Mouse (Mus musculus) stomach, embryonic 15.5 days (tissue): ENCODE measurements around the gene Syt5. TPM values are rescaled to one million over a fixed set of nuclear protein-coding genes. Genes with fewer than 3 reads are reported as not detected.
A peak's percentile ranks its signal among the peaks of the same experiment; 100 is the strongest.
"Not testable (repeated sequence)": the region's sequence is repeated elsewhere in the genome, so short reads cannot be mapped to it uniquely, and the experiment has no call there.

ENCODE experiments used
- ATAC-seq: fragments of 200-750 bp; cut with Nextera tagmentation; 2 replicates; pipeline ENCODE4 v1.8.0; 2017; ENCODE audit warnings: low read depth, moderate number of reproducible peaks, moderate TSS enrichment; ENCODE audit not compliant: insufficient read depth, low FRiP score
- H3K27ac ChIP-seq: fragments of 300-500 bp; sonication (generic); 2 replicates; pipeline ENCODE4 v1.5.1; 2015; ENCODE audit warnings: mild to moderate bottlenecking, inconsistent platforms
- H3K27me3 ChIP-seq: fragments of 300-500 bp; sonication (generic); replicated peaks from 2 replicates; pipeline ENCODE4 v1.6.1; 2015; ENCODE audit warnings: inconsistent platforms
- H3K36me3 ChIP-seq: fragments of 300-500 bp; sonication (generic); 2 replicates; pipeline ENCODE4 v1.6.1; 2015; ENCODE audit warnings: inconsistent platforms
- H3K4me1 ChIP-seq: fragments of 300-500 bp; sonication (generic); 2 replicates; pipeline ENCODE4 v1.6.1; 2015; ENCODE audit warnings: inconsistent platforms
- H3K4me2 ChIP-seq: fragments of 300-500 bp; sonication (generic); 2 replicates; pipeline ENCODE4 v1.6.1; 2015; ENCODE audit warnings: mild to moderate bottlenecking, inconsistent platforms
- H3K4me3 ChIP-seq: fragments of 300-500 bp; sonication (generic); replicated peaks from 2 replicates; pipeline ENCODE4 v1.5.1; 2015; ENCODE audit warnings: inconsistent platforms
- H3K9ac ChIP-seq: fragments of 300-500 bp; sonication (generic); 2 replicates; pipeline ENCODE4 v1.6.1; 2015; ENCODE audit warnings: inconsistent platforms
- H3K9me3 ChIP-seq: fragments of 300-500 bp; sonication (generic); 2 replicates; pipeline ENCODE4 v1.6.1; 2016; ENCODE audit warnings: inconsistent platforms
- WGBS: fragments of 180-500 bp; shearing (Covaris S2); methylation state at CpG from one replicate; pipeline ENCODE4 v1.1.7; 2015; 5-methylcytosine and 5-hydroxymethylcytosine counted together
- polyA plus RNA-seq: library from polyadenylated mRNA; unstranded; fragments of >200 nt; fragmentation: Nextera tagmentation; extraction: Ambion mirVana; gene quantifications from 2 replicates; pipeline ENCODE4 v1.2.1, GENCODE M21; 2015

Syt5 gene
- polyA plus RNA-seq, 1 experiment from 2014 or later = 7.4 TPM

DNA sequence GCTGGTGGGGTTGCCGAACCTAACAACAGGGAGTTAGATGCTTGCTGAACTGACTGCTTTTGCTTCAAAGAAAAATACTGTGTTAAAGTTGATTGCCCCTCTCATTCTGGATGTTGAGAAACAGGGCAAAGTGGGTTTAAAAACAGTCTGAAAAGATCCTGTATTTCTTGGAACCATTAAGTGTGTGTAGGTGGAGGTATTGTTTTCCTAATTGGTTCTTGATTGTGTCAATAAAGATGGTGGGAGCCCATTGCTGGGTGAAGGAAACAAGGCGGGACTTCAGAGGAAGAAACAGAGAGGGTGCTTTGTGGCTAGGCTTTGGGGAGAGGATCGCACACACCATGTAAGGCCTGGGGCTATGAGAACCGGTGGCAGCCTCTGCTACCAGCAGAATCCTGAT is 10.2 kb downstream of the Syt5 start:
- no peak overlapping the region for H3K9ac ChIP-seq
- H3K9me3 ChIP-seq = no peaks in the 10 kb centered on the region
- H3K36me3 ChIP-seq = no peaks in the 10 kb centered on the region
- H3K4me2 ChIP-seq = no peak overlapping the region
- H3K4me3 ChIP-seq = no peak overlapping the region
- 51% methylated on average over 4 of the region's 4 CpGs for WGBS
- no peaks in the 10 kb centered on the region for H3K27me3 ChIP-seq
- no peak overlapping the region for H3K27ac ChIP-seq
- no peak for ATAC-seq
- H3K4me1 ChIP-seq = peaks cover 2% of the 10 kb centered on the region; the same call in 1 of the 2 replicates

DNA sequence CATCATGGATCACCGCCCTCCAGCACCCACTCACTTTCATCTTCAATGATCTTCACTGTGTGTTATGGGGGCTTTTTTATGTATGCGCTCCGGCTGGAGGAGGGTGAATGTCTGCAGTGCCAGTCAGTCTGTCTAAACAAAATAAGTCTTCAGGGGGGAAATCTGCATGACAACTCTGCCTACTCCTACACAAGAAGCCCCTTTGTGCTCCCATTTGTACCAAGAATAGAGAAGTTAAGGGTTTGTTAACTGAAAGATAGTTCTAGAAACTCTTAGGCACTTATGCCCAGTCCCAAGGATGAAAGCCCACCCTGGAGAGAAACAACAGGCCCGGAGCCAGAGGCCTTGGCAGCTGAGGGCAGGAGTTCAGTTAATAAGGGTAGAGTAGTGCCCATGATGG is 11.0 kb downstream of the Syt5 start:
- Histone ChIP-seq H3K36me3 (no peaks in the 10 kb centered on the region), H3K9ac (no peak overlapping the region), H3K4me1 (peaks cover 6% of the 10 kb centered on the region; the same call in 1 of the 2 replicates), H3K9me3 (no peaks in the 10 kb centered on the region), H3K4me2 (no peak overlapping the region), H3K27me3 (no peaks in the 10 kb centered on the region), H3K27ac (no peak overlapping the region), H3K4me3 (no peak overlapping the region)
- ATAC-seq = no peak
- WGBS = 83% methylated on average over 4 of the region's 4 CpGs

GRCm38 (mm10) chr7:4532005-4532729 is 15.2 kb downstream of the Syt5 start, which contains the start of gene Dnaaf3:
Dnaaf3 (minus strand) TSS chr7:4532453.
- H3K4me3 ChIP-seq = peak within 1 kb of the TSS; percentile 38
- peaks cover 8% of the 10 kb centered on the region; the same call in 1 of the 2 replicates for H3K4me1 ChIP-seq
- peak within 1 kb of the TSS; percentile 71 for H3K4me2 ChIP-seq
- no peaks in the 10 kb centered on the region for H3K36me3 ChIP-seq
- no peaks in the 10 kb centered on the region for H3K27me3 ChIP-seq
- no peak within 1 kb of the TSS for H3K27ac ChIP-seq
- 6% methylated on average over 28 of the region's 28 CpGs for WGBS
- peak; percentile 92 for ATAC-seq
- H3K9ac ChIP-seq = 0 out of 2 replicates have a peak within 1 kb of the TSS, but pooled peaks have one; percentile 12
- H3K9me3 ChIP-seq = no peaks in the 10 kb centered on the region

GRCm38 (mm10) chr7:4530166-4530565 is 17.2 kb downstream of the Syt5 start:
- not testable (repeated sequence) for H3K9me3 ChIP-seq, H3K4me2 ChIP-seq, H3K27me3 ChIP-seq, H3K4me3 ChIP-seq, ATAC-seq, H3K27ac ChIP-seq, H3K36me3 ChIP-seq, H3K9ac ChIP-seq
- 48% methylated on average over 8 of the region's 8 CpGs for WGBS
- H3K4me1 ChIP-seq = peaks cover 14% of the 10 kb centered on the region

GRCm38 (mm10) chr7:4527302-4527689 is 20.0 kb downstream of the Syt5 start:
- no peak for ATAC-seq
- WGBS = 58% methylated on average over 18 of the region's 18 CpGs
- H3K4me3 ChIP-seq = peak overlapping the region; percentile 35; the same call in 1 of the 2 replicates

DNA sequence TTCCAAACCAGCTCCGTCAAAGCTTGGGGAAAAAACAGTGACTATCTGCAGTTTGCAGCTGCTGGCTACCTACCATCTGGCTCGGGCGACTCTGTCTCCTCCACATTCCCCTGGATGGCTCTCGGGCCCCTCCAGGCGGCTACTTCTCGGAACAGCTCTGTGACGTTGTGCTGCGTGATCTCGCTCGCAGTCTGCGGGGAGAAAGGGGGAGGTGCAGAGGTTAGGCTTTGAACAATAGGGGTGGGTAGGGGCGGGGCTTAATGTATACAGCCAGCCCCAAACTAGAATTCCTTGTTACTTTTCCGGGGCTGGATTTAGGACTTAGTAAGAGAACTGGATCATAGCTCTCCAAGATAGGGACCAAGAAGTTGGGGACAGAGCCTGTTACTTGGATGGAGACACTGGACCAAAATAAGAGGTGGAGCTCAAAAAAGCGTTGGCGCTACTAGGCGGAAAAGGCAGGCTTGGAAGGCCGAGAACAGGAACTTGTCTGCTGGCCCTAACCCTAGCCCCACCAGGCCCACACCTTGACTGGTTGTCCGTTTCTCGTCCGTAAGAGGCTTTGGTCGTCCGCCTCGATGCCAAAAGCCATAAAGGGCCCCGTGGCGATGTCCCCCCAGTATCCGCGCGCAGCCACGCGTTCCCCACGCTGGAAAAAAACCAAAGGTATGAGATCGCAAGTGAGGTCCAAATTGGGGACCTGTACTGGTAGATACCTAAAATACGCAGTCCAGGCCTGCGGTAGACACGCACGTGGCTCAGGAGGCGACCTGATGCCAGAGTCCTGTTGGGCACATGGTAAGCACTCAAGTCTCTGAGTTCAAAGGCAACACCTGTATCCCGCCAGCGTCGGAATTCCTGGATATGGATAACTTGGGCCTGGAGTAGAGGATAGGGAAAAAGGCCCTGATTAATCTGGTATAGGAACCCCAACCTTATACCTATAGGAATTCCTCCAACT is 20.7 kb downstream of the Syt5 start:
- Histone ChIP-seq H3K9me3 (no peaks in the 10 kb centered on the region), H3K27me3 (no peaks in the 10 kb centered on the region), H3K27ac (0 out of 2 replicates have a peak overlapping the region, but pooled peaks have one; percentile 36), H3K9ac (peak overlapping the region; percentile 19; the same call in 1 of the 2 replicates), H3K36me3 (no peaks in the 10 kb centered on the region), H3K4me1 (peaks cover 7% of the 10 kb centered on the region; the same call in 1 of the 2 replicates), H3K4me3 (peak overlapping the region; percentile 35), H3K4me2 (peak overlapping the region; percentile 71)
- 25% methylated on average over 40 of the region's 40 CpGs for WGBS
- peak; percentile 87 for ATAC-seq

More at GRCm38 (mm10) chr7:4527302-4527689, 20.0 kb downstream of the Syt5 start:
- peak overlapping the region; percentile 71; the same call in 1 of the 2 replicates for H3K4me2 ChIP-seq
- no peaks in the 10 kb centered on the region for H3K36me3 ChIP-seq
- peaks cover 13% of the 10 kb centered on the region for H3K4me1 ChIP-seq
- no peaks in the 10 kb centered on the region for H3K27me3 ChIP-seq
- no peaks in the 10 kb centered on the region for H3K9me3 ChIP-seq
- H3K9ac ChIP-seq = no peak overlapping the region
- no peak overlapping the region for H3K27ac ChIP-seq

DNA sequence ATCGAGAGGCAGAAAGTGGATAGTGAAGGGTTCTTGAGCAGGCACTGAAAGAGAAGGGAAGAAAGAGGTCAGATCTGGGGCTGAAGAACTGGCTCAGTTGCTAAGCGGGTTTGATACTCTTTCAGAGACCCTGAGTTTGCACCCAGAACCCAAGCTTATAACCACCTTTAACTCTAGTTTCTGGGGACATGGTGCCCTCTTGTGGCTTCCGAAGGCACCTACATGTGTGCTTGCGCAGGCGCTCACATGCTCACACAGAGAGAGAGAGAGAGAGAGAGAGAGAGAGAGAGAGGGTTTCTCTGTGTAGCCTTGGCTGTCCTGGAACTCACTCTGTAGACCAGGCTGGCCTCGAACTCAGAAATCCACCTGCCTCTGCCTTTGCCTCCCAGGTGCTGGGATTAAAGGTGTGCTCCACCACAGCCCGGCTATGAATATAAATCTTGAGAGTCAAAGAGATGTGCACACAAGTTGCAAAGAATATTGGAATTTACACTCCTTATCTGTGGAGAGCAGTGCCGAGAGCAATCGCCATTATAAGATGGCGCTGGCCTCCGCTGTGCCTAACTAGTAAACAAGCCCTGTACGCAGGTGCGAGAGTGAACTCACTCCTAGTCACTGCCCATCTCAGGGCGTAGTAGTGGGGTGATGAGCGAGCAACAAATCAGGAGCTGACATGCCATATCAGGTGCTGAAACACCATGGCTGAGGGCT is 23.0 kb downstream of the Syt5 start, which contains the start of gene Tnni3:
Gene Tnni3, minus strand, starts transcription at position 18 of the 711 bp plus-strand sequence.
- not testable (repeated sequence) for H3K9me3 ChIP-seq, H3K36me3 ChIP-seq, H3K4me3 ChIP-seq, ATAC-seq, H3K9ac ChIP-seq, H3K27me3 ChIP-seq, H3K4me2 ChIP-seq, H3K27ac ChIP-seq
- H3K4me1 ChIP-seq = peaks cover 12% of the 10 kb centered on the region; the same call in 1 of the 2 replicates
- WGBS = 66% methylated on average over 15 of the region's 15 CpGs

DNA sequence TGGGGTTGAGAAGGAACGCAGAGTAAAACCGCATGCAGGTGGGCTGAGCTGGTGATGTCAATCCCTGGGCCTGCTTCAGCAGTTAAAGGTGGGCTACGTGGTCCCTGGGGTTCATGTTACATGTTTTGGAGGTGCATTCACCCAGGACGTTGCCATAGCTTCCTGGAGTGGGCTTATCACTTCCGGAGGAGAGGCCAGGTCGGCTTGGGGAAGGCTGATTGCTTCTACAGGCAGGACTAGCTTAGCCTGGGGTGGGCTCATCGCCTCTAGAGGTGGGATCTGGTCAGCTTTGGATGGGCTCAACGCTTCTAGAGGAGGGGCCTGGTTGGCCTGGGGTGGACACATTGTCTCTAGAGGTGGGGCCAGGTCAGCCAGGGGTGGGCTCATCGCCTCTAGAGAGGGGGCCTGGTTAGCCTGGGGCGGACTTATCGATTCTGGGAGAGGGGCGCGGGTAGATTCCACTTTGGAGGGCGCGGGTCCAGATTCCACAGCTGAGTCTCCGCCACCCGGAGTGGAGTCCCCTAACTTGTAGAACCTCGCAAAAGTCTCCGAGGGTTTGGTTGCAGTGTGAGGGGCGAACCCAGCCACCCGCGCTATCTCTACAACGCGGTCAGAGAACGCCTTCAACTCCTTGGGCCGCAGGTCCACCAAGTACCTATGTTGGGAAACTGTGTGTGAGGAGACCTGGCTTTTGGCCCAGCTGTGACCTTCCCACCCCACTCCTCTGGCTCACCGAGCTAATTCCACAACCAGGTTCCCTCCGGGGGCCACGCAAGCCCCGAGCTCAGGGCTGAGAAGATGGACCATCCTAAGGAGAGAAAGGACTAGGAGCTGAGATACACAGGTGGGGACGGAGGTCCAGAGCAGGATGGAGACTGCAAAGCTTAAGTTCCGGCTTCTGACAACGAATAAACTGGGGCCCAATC is 23.9 kb downstream of the Syt5 start:
- Histone ChIP-seq H3K9ac (no peak overlapping the region), H3K36me3 (no peaks in the 10 kb centered on the region), H3K27ac (no peak overlapping the region), H3K9me3 (no peaks in the 10 kb centered on the region), H3K4me1 (peaks cover 12% of the 10 kb centered on the region; the same call in 1 of the 2 replicates), H3K4me3 (no peak overlapping the region), H3K27me3 (no peaks in the 10 kb centered on the region), H3K4me2 (no peak overlapping the region)
- 86% methylated on average over 33 of the region's 33 CpGs for WGBS
- ATAC-seq = no peak

GRCm38 (mm10) chr7:4522292-4522691 is 25.0 kb downstream of the Syt5 start:
- WGBS = 69% methylated on average over 6 of the region's 6 CpGs
- Histone ChIP-seq H3K4me2 (no peak overlapping the region), H3K27ac (no peak overlapping the region), H3K9ac (no peak overlapping the region), H3K27me3 (no peaks in the 10 kb centered on the region), H3K4me3 (no peak overlapping the region), H3K9me3 (no peaks in the 10 kb centered on the region), H3K36me3 (no peaks in the 10 kb centered on the region), H3K4me1 (peaks cover 11% of the 10 kb centered on the region; the same call in 1 of the 2 replicates)
- no peak for ATAC-seq

GRCm38 (mm10) chr7:4521231-4522003 is 25.9 kb downstream of the Syt5 start:
- Histone ChIP-seq H3K27me3 (no peaks in the 10 kb centered on the region), H3K36me3 (no peaks in the 10 kb centered on the region), H3K9me3 (no peaks in the 10 kb centered on the region), H3K4me1 (peaks cover 5% of the 10 kb centered on the region; the same call in 1 of the 2 replicates), H3K4me3 (peak overlapping the region; percentile 21), H3K9ac (0 out of 2 replicates have a peak overlapping the region, but pooled peaks have one; percentile 22), H3K4me2 (peak overlapping the region; percentile 48), H3K27ac (no peak overlapping the region)
- 30% methylated on average over 32 of the region's 32 CpGs for WGBS
- ATAC-seq = no peak
